Mouse (Mus musculus): Measurements from ENCODE around the gene Unc5a.

The Unc5a gene

DNA sequence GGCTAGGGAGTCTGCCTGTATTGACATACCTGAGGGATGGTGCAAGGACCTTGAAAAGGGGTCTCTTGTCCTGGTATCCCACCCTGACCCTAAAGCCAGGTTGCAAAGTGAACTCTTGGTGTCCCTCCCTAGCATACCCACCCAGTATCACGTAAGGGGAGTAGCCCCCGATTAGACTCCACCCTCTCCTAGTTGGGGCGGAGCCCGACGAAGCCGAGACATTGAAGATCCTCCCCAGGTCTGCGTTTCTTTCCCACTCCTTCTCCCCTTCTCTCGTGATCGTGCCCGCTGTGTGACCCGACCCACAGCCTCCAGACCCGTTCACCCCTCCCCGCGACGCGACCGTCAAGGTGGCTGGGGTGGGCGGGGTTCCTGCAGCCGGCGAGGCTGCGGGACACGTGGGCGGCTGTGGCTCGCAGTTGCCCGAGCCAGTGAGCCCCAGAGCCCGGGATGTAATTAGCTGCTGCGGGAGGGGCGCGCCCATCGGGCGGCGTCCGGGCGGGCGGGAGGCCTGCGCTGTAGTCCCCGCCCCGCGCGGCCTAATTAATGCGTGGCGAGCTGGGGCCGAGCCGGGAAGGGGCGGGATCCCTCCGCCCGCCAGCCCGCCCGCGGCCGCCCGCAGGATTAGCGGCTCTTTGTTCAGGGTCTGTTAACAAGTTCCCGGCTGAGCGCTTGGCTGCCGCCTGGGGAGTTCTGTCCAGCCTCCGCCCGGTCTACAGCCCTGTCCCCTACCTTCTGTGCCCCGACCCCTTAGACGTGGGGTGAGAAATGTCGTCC lies 6.7 kb downstream of the Unc5a start:
- no peak for DNase-seq (ENCODE audit: low spot score)

DNA sequence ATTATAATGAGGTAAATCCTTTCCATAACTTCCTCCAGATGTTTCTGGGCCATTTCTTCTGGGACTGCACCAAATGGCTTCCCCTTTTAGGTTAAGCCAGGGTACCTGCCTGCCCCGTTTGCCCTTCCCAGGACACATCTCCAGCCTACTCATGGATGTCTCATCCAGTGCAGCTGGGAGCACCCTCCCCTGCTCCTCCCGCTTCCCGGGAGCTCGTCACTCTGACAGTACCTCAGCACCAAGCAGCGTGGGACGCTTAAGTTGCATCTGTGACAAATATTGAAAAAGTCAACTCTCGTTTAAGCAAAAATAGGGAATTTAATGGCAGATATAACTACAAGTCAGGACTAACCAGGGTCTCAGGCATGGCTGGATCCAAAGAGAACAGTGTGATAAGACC lies 8.1 kb downstream of the Unc5a start:
- DNase-seq (ENCODE audit: low spot score) = no peak

DNA sequence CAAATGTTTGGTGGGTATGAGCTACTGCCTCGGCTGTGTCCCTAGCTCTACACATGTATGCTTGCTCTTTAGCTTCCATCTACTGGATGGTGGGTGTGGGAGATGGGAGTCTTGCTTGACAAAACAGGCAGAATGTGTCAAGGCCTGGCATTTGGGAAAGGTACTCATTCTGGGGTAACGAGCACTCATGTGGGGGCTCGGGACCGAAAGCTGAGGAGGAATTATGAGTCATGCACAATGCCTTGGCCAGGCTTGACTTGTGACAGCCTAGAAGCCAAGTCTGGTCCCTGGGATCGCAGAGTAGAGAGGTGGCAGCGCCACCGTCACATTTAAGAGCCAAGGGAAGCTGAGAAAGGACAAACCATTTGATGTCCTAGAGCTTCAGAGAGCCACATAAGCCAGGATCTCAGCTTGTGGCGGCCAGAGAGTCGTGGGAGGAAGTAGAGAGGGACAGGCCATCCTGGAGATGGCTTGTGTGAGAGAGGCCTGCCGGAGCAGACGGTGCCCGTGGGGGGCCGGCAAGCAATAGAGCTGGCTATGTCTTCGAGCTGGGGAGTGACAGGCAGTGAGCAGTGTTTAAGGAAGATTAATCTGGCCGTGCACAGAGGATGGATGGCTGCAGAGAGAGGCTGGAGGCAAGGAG lies 10.0 kb downstream of the Unc5a start:
- DNase-seq (ENCODE audit: low spot score) = no peak

DNA sequence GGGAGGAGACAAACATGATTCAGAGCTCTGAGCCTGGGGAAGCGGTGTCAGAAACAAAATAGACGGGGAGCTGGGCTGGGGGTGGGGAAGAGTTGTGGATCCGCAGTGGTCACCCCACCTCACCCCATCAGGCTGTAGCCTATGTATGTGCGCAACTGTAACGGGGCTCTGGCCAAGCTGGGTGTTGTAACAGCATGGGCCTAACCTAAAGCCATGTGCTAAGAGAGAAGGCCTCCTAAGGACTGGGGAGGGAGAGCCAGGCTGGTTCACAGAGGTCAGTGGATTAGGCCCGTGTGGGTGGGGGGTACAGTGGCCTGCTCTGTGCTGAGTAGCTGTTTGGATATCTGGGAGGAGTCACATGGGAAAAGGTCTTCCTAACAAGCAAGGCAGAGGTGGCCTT lies 10.6 kb downstream of the Unc5a start:
- DNase-seq (ENCODE audit: low spot score) = no peak

DNA sequence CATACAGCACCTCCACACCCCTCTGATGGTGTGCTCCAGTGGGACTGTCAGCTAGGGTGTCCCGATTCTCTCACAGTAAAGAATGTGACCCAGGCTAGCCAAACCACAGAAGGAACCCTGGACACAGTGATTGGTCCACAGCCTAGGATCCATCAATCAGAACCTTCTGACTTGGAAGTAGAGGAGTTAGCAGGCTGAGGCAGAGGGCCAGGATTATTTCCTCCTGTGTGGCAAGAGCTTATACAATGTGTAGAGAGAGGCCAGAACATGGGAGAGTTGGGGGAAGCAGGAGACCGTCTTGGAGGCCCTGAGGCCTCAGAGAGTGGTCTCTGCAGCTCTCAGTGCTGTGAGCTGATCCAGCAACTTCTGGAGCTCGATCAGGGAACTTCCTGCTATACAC lies 11.3 kb downstream of the Unc5a start:
- no peak for DNase-seq (ENCODE audit: low spot score)

DNA sequence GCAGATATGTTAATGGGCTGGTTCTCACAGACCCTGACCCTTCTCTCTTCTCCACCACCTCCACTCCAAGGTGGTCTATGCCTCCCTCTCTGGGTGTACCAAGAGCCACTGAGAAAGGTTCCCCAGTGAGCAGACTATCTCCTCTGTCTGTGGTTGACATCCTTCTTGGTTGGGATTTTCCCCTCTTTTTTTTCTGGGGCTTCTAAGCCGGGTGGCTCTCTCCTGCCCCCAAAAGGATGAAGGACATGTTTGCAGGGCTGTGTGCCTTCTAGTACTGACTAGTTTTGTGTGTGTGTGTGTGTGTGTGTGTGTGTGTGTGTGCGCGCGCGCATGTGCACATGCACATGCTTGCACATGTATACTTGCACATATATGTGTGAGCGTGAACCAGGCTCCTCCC lies 16.0 kb downstream of the Unc5a start:
- DNase-seq (ENCODE audit: low spot score) = no peak

DNA sequence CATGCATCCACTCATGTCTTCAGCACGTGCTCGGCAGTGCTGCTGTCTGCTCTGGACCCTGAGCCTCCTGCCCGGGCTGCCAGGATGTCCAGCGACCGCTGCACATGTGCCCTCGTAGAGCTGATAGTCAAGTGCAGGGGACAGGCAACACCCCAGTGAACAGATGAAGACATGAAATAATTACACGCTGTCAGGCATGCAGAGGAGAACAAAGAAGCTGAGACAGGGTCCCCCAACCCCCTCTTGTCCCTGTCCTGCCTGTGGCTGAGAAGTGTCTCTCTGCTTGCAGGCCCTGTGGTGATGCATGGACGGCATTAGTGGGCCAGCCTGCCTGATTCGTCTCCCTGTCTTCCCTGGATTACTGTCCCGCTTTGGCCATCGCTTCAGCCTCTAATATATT lies 18.3 kb downstream of the Unc5a start:
- DNase-seq (ENCODE audit: low spot score) = no peak

DNA sequence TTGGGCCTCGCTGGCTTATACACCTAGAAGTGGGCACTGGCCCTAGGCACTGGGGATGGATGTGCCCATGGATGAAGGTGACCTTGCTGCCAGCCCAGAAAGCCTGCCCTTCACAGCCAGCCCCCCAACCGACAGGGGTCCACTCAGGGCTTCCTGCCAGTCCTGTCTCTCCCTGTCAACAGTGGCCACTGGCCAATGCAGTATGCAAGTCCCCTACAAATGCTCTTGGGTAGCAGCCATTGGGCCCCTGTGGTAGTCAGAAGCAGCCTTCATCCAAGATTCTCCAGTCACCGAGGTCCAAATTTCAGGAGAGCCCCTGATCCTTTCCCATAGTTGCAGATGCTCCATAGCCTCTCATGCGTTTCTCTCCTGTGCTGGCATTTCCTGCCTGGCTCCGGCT lies 19.4 kb downstream of the Unc5a start:
- DNase-seq (ENCODE audit: low spot score) = no peak

DNA sequence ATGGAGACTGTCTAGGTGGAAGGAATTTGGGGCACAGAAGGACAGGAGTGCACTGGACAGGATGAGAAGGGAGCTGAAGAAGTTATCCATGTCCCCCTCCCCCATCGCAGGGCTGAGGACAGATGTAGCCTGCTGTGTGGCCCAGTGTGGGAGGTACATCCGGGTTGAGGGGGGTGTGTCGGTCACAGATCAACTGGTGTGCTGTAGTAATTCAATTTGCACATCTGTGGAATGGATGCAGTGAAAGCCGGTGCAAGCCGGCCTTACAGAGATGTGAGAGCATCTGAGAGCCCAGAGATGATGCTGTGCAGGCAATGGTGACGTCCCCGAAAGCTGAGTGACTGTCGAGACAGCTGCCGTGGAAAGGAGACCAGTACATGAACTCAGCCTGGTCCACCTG lies 20.3 kb downstream of the Unc5a start:
- DNase-seq (ENCODE audit: low spot score) = no peak

DNA sequence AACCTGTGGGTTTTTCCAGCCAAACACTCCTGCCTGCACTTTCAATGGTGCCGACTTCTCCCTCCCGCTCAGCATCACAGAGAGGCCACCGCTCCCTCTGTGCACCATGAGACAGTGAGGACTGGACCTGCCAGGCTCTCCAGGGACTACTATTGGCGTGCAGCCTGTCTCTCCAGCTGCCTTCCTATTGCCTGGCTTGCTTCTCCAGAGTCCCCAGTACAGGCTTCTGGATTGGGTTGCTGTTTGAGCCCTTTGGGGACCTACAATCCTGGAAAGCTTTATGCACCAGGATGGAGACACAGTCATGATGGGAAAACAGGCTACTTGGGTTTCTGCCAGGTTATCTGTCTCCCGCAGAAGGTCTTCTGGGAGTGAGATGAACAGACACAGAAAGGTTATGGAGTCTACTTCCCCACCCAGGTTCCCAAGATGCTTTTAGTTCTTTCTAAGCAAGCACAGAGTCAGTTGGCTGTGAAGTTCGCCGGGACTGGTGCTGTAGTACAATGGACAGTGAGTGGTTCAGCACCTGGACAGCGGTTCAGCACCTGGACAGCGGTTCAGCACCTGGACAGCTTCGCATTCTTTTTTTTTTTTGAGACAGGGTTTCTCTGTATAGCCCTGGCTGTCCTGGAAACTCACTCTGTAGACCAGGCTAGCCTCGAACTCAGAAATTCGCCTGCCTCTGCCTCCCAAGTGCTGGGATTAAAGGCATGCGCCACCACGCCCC lies 21.5 kb downstream of the Unc5a start:
- no peak for DNase-seq (ENCODE audit: low spot score)

DNA sequence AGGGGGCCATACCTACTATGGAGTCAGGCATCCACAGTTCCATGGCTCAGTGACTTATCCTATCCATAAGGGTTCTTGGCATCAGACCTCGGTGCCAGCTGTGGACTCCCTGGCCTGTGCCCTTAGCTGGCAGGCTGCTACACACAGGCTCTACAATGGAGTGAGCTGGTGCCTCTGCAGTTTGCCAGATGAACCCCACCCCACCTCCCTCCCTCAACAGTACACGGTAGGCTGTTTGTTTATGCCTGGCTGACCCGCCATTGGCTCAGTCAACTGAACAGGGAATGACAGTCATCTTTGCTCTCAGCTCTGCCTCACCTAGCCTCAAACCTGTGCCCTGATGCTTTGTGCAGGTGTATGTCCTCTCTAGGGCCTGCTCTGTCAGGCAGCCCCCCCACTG lies 26.3 kb downstream of the Unc5a start:
- no peak for DNase-seq (ENCODE audit: low spot score)

DNA sequence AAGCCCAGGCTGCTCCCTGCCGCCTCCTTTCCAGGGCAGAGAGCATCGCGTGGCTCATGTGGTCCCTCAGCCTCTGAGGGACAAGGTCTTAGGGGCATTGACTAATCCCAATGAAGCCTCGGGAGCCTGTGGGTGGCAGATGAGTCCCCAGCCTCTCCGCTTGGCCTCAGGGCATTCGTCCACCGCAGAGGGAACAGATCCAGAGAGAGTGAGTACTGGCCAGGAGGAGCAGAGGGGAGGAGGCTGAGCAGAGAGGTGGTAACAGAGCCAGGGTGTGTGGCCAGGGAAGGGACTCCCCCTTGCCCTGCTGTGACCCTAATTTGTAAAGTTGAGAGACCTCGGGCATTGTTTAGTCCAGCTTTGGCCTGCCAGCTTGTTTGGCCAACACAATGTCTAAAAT lies 29.6 kb downstream of the Unc5a start:
- no peak for DNase-seq (ENCODE audit: low spot score)

DNA sequence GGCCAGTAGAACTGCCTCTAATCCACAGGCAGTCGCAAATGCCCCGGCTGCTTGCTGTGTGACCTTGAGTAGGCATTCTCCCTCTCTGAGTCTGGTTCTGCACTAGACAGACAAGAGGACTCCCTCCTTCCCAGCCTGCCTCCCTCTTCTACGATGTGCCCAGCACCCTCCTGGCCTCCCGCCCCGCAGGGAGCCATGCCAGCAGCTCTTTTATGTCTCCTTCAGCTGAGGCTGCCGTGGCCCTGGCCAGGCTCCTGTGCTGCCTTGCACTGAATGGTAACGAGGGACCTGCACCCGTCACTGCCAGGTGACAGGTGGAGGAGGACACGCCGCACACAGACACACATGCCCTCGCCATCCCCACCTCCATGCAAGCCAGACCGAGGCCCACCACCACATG lies 31.7 kb downstream of the Unc5a start:
- no peak for DNase-seq (ENCODE audit: low spot score)

DNA sequence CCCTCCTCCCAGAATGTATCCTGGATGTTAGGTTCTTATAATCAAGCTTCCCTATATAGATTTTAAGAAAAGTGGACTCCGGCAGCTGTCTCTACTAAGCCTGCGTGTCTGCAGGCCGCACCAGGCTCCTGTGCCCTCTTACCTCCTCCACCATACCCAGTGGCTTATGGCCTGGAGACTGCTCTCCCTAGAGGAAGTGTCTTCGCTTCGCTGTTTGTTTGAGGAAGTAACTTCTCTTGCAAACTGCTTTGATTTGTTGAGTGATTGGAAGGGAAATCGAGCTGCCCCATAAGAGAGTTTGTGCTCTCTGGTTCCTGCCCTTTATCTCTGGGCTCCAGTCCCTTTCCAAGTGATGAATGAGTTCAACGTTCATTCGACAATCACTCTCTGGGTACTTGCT lies 33.8 kb downstream of the Unc5a start:
- DNase-seq (ENCODE audit: low spot score) = no peak

DNA sequence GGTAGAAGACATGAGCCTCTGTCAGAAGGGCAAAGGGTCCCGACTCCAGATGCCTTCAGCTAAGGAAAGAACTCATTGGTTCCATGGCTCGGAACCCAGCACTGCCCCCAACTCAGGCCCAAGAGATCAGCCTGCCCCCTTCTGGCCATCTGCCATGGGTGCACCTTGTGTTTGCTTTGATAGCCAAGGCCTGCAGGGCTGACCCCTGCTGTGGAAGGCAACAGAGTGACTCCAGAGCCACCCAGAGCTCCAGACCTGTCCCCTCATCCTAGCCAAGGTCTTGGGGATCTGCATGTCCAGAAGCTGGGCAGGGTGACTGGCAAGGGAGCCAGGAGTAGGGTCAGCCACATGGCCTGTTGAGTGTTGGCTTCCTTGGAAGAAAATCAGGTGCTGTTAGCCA lies 34.4 kb downstream of the Unc5a start:
- no peak for DNase-seq (ENCODE audit: low spot score)

DNA sequence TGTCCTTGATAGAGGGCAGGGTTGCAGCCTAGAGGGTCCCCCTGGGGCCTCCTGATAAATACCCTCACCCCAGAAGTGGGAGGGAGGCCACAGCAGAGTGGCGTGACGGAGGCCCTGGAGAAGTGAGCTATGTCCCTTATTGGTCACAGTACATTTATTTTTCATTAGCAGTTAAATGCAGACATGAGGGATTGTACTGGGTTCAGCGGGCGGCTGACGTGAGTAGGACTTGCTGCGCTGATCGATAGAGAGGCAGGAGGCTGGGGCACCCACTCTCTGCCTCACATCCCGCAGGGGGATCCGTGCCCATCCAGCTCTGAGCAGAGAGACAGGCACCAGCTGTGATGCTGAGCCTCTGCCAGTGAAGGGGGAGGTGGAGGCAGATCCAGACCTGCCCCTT lies 38.2 kb downstream of the Unc5a start:
- no peak for DNase-seq (ENCODE audit: low spot score)

DNA sequence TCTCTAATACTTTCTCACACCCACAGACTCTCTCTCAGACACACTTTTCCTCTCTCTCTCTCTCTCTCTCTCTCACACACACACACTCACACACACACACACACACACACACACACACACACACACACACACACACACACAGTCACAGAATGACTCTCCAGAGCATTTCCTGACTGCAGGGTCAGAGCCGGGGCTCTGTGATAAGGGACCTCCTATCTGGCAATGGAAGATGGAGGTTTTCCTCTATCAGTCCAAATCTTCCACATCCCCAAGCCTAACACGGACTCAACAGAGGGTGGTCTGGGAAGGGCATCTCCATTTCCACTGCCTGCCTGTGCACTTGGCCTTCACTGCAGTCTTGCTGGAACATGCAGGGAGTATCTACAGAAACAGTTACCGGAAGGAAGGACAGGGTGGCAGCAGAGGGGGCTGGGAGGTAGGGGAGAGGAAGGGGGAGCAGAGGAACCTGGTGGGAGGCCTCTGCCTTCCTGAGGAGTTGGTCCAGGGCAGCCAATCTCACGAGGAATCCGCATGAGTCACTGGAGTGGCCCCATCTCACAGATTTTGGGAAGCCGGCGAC lies 39.1 kb downstream of the Unc5a start:
- no peak for DNase-seq (ENCODE audit: low spot score)

DNA sequence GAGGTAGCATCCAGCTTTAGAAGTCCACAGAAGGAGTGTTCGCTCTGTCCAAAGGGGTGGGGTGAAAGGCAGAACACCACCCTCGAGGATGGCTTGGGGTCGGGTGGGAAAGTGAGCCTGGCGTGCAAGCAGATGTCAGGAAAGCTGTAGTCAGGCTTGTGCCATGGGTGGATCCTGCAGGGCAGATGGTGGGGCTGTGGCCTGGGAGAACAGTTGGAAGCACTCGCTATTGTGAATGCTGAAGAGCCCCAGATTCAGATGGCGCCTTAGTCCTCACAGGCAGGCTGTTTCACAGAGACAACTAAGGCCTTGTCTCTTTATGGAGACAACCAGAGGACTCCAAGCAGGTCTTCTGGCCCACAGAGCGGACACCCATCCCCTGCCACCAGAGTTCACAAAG lies 43.0 kb downstream of the Unc5a start:
- DNase-seq (ENCODE audit: low spot score) = no peak

DNA sequence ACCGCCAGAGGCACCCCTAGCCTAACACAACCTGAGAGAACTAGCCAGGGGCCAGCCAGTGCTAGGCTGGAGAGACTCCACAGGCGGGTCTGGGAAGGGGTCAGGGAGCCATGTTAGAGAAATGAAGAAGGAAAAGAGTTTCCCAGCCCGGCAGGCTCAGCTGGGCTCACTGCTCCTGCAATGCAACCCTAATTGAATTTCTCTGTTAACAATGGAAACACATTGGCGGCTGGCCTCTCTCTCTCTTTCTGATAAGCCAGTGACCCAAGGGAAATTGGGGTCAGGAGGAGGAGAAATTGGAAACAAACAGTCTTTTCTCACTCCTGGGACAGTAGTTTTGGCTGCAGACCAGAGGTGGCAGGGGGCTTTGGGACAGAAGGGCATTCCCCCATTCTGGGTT lies 45.4 kb downstream of the Unc5a start:
- DNase-seq (ENCODE audit: low spot score) = no peak

DNA sequence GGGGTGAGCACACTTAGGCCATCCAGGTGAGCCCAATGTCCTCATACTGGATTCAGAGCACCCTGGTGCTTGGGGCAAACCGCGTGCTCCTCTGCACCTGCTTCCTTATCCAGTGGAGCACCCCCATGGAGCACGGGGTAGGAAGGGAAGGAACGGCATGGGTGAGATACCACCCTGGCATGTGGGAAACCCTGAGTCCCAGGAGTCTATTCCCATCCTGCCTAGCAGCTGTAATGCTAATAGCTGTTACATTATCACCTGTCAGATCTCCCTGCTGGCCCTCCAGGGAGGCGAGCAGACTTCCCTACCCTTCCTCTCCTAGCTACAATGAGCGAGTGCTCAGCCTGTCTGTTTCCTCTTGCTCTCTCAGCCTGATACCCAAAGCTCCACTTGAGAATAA lies 46.0 kb downstream of the Unc5a start:
- no peak for DNase-seq (ENCODE audit: low spot score)

DNA sequence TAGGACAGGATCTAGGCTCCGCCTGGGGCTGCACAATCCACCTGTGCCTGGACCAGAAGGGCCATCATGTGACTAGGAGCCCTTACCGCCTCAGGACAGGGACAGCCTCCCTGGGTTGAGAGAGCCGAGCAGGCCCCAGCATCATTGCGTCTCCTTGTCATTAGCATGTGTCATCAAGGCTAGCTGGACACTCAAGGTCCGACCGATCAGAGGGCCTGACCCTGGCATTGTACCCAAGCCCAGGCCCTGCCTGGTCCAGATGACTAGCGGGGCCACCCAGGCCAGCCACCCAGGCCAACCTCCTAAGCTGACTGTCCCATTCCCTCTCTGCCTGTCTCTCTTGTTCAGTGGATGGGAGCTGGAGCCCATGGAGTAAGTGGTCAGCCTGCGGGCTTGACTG lies 48.4 kb downstream of the Unc5a start:
- DNase-seq (ENCODE audit: low spot score) = no peak

DNA sequence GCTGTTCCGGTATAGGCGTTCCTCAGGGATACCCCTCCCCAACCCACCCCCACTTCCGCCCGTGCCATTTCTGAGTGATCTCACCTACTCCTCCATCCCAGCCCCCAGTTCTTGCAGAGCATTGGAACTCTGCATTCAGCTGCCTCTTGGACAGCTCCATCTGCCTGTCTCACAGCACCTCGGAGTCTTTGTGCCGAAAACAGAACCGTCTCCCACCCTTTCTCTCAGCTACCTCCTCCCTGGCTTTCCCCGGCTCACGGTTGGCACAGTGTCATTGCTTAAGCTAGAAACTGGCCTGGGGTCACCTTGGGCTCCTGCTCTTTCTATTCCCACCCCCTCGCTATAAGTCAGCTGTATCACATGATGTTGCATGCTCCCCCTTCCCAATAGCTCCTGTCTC lies 51.2 kb downstream of the Unc5a start:
- DNase-seq (ENCODE audit: low spot score) = no peak

DNA sequence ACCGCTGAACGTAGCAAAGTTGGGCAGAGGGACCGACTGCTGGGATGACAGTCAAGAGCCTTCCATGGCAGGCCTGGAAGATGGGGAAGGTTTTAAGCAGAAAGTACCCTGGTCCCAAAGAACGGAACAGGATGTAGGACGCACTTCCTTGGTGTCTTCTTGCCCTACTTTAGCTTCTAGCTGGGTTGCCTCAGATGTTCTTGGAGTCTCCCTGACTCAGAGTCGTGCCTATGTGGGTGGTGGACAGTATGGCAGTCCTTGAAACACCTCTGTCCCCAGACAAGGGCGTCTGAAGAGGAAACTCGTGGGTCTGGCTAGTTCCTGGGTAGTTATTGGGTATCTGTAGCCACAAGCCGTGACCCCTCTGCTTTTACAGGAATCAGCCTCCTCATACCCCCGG lies 52.9 kb downstream of the Unc5a start:
- DNase-seq (ENCODE audit: low spot score) = no peak
